Mouse (Mus musculus) heart, postnatal 4 days (tissue): ENCODE results near the gene Mettl8. TPM values are rescaled to one million over a fixed set of nuclear protein-coding genes. Genes with fewer than 3 reads are reported as not detected.

Source experiments
- DNase-seq: peaks from one replicate; pipeline ENCODE4 v3.0.0; 2021
- total RNA-seq, 2 experiments: library from RNA; stranded (reverse); gene quantifications; 2 replicates each; pipeline ENCODE4 v1.2.3; 2021

Mettl8 gene
- total RNA-seq, 2 experiments from 2014 or later = 4.4 to 5.7 TPM

DNA sequence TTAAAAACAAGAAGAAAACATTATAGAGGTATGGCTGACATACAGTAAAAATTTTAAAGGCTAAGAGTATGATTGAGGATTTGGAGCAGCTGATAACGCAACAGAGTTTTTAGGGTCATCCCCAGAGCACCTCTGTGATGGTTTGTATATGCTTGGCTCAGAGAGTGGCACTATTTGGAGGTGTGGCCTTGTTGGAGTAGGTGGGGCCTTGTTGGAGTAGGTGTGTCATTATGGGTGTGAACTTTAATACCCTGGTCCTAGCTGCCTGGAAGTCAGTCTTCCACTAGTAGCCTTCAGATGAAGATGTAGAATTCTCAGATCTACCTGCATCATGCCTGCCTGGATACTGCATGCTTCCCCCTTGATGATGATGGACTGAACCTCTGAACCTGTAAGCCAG, 131.3 kb downstream of the Mettl8 start:
- no peak for DNase-seq

DNA sequence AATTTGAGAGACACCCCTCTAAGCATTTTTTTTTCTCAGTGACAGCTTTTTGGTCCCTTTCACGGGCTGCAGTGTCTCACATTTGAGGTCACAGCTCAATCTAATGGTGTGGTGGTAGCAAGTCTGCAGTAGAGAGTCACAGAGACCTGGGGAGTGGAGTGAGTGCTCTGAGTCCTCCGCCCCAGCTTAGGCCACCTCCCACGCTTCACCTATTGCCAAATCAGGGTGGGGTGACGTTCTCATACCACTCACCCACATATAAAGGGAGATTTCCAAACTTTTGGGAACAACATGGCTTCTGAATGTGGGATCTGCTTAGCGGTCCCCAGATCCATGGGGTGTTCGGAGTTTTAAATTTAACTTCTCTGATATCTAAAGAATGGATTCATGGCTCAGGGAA, 132.6 kb downstream of the Mettl8 start:
- no peak for DNase-seq

DNA sequence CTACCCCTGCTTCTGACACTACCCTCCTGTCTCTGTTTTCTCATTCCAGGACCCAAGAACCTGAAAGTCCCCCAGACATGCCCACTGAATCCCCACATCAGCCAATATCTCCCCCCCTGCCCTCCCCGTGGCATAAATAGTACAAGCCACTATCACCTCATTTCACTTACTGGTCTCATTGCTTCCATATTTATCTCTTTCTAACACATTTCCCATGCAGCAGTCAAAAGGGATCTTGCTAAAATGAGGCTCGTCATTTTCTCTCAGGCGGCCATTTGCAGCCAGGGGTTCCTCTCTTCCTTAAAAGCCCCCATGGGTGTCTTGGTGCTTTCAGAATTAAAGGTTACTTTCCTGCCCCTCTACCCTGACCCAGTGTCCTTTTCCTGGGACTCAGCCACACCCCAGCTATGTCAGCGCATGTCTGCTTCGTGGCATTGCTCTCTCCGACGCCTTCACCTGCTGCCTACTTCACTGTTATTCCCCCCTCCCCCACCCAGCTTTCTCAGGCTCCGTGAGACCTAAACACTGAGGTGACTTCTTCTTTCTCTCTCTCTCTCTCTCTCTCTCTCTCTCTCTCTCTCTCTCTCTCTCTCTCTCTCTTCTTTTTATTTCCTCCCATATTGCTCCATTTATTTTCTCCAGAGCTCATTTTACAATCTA, 134.3 kb downstream of the Mettl8 start:
- DNase-seq = no peak

DNA sequence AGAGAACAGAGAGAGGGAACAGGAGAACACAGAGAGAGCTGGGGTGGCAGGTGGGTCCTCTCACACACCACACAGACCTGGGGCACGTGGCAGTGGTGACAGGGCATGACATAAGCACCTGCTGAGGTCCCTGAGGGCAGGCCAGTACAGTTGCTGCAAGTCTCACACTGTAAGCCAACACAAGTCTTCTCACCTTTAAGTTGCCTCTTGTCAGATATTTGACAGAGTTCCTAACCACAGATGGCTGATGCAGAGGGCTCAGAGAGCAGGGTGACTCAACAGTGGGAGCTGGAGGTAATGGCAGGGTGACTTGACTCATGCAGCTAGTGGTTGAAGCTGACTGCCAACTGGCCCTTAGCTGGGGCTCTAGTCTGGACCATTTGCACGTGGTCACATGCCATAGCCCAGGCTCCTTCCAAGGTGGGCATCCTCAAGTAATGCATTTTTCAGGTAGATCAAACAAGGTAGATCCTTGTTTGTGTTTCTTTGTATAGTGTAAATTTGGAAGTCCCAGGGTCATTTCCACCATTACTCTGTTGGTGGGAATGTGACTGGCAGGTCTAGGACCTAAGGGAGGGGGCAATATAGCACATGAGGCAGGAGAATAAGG, 135.4 kb downstream of the Mettl8 start:
- DNase-seq = no peak

DNA sequence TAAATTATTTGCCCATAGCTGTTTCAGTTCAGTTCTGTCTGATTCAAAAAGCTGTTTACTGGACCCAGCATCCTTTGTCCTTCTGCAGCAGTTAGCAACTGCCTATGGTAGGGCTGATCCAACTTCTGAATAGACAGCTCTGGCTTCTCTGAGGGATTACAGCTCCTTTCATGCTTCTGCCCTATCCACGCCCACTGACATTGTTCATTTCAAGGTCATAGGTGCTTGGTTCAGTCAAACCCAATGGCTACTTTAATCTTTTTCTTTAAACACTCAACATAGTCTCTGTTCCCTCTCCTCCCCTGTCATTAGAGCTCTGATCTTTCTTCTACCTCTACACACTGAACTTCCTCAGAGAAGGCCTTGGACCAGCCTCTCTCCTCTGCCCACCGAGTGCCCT, 136.9 kb downstream of the Mettl8 start:
- no peak for DNase-seq

Other genes with a start within 250 kb of the Mettl8 start
- 10 to 100 TPM; 59.7 to 60.1 TPM for gene Tlk1, start 229.9 kb downstream of the Mettl8 start, total RNA-seq
- gene Dcaf17, start 255 bp downstream of the Mettl8 start, total RNA-seq = 1 to 10 TPM; 5.2 to 7.1 TPM
- 1 to 10 TPM; 1.2 to 1.3 TPM for gene Cybrd1, start 62.3 kb upstream of the Mettl8 start, total RNA-seq
- 10 to 100 TPM; 96.0 to 99.1 TPM for gene Dync1i2, start 156.1 kb upstream of the Mettl8 start, total RNA-seq